Mouse (Mus musculus) embryonic fibroblast, embryonic 13.5 days (primary cell): ENCODE data around the gene Ccr10.

Experiments
- CTCF ChIP-seq: IDR thresholded peaks from 2 replicates; pipeline ENCODE4 v1.5.1; 2011; ENCODE audit warnings: mild to moderate bottlenecking, control low read depth, low read length, moderate library complexity, borderline replicate concordance; ENCODE audit not compliant: insufficient read depth
- POLR2A ChIP-seq: IDR thresholded peaks from 2 replicates; pipeline ENCODE4 v1.6.1; 2011; ENCODE audit warnings: low read depth, mild to moderate bottlenecking, control low read depth, low read length, moderate library complexity

GRCm38 (mm10) chr11:101176117-101176691 lies 961 bp upstream of the Ccr10 start:
- TF ChIP-seq CTCF (peak; percentile 49; the same call in 1 of the 2 replicates), POLR2A (no peak)
